Mouse (Mus musculus): Measurements from ENCODE around the gene Tex52. TPM values are rescaled to one million over a fixed set of nuclear protein-coding genes. Genes with fewer than 3 reads are reported as not detected.
"Not testable (repeated sequence)": the region's sequence is repeated elsewhere in the genome, so short reads cannot be mapped to it uniquely, and the experiment has no call there.

Gene Tex52
- polyA plus RNA-seq, 2 experiments, result 0.37 to 1.1 TPM

DNA sequence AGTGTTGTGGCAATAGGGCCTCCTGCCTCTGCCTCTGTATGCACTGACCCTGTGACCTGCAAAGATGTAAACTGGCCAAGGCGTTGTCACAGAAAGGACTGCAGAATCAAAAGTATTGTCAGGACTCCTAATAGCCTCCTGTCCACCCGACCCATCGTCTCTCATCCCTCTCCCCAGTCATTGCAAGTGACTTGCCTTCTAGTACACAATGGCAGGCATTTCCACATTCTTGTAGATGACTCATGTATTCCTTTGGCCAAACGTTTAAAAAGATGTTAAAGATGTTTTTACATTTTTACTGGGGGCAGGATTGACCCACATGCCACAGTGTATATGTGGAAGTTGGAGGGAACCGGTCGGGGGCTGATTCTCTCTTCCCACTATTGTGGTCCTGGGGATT is 10.5 kb upstream of the Tex52 start:
- no peaks in the 10 kb centered on the region for H3K9me3 ChIP-seq (ENCODE audit: control insufficient read depth, low read length)
- ATAC-seq (ENCODE audit: low FRiP score, low read depth) (no peak), DNase-seq (ENCODE audit: low spot score) (no peak)
- peaks cover 12% of the 10 kb centered on the region for H3K4me1 ChIP-seq (ENCODE audit: control insufficient read depth, insufficient read depth, low read length)
- H3K4me3 ChIP-seq (replicated peaks; ENCODE audit: low read length), result no peak overlapping the region
- H3K27ac ChIP-seq (replicated peaks; ENCODE audit: low read depth, low read length), result no peak overlapping the region
- WGBS, result 84% methylated on average over 6 of the region's 6 CpGs
- H3K4me2 ChIP-seq (replicated peaks; ENCODE audit: low read depth, low read length, severe bottlenecking), result no peak overlapping the region
- H3K9ac ChIP-seq (ENCODE audit: low read depth, low read length, severe bottlenecking), result no peak overlapping the region
- H3K36me3 ChIP-seq (ENCODE audit: control insufficient read depth, insufficient read depth, low read length), result peaks cover 38% of the 10 kb centered on the region
- H3K27me3 ChIP-seq (ENCODE audit: control insufficient read depth, insufficient read depth, low read length), result no peaks in the 10 kb centered on the region
- TF ChIP-seq POLR2A (IDR thresholded peaks at IDR 0.05; ENCODE audit: borderline replicate concordance, extremely low read depth, insufficient read depth, insufficient read length), result no peak

DNA sequence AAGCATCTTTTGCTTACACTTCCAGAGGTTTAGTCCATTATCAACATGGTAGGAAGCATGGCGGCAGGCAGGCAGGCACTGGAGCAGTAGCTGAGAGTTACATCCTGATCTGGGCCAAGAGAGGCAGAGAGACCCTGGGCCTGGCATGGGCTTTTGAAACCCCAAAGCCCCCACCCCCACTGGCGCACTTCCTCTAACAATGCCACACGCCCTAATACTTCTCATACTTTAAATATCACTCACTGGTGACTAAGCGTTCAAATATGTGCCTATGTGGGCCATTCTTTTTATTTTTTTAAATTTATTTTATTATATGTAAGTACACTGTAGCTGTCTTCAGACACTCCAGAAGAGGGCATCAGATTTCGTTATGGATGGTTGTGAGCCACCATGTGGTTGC is 8.8 kb upstream of the Tex52 start:
- 96% methylated on average over 5 of the region's 5 CpGs for WGBS
- Histone ChIP-seq H3K9ac (ENCODE audit: low read depth, low read length, severe bottlenecking) (no peak overlapping the region), H3K4me3 (replicated peaks; ENCODE audit: low read length) (no peak overlapping the region), H3K4me2 (replicated peaks; ENCODE audit: low read depth, low read length, severe bottlenecking) (no peak overlapping the region), H3K4me1 (ENCODE audit: control insufficient read depth, insufficient read depth, low read length) (peaks cover 8% of the 10 kb centered on the region), H3K36me3 (ENCODE audit: control insufficient read depth, insufficient read depth, low read length) (peaks cover 55% of the 10 kb centered on the region), H3K9me3 (ENCODE audit: control insufficient read depth, low read length) (no peaks in the 10 kb centered on the region), H3K27ac (replicated peaks; ENCODE audit: low read depth, low read length) (no peak overlapping the region), H3K27me3 (ENCODE audit: control insufficient read depth, insufficient read depth, low read length) (no peaks in the 10 kb centered on the region)
- no peak for ATAC-seq (ENCODE audit: low FRiP score, low read depth)
- no peak for TF ChIP-seq POLR2A (IDR thresholded peaks at IDR 0.05; ENCODE audit: borderline replicate concordance, extremely low read depth, insufficient read depth, insufficient read length)
- no peak for DNase-seq (ENCODE audit: low spot score)

DNA sequence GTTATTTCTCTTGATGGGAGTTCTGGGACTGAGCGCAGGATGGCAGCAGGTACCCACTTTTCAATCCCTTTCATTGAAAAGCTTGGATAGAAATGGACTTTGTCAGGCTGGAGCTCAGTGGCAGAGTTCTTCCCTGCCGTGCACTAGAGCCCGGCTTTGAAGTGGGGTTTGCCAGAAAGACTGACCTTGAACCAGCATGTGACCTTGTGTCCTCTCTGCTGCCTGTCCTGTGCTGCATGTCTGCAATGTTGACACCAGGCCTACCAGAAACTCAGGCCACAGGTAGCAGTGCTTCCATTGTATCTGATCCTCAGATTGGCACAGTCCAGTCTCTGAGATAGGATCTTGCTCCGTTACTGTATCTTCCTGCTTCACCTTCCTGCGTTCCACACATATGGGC is 5.2 kb upstream of the Tex52 start:
- no peaks in the 10 kb centered on the region for H3K27me3 ChIP-seq (ENCODE audit: control insufficient read depth, insufficient read depth, low read length)
- DNase-seq (ENCODE audit: low spot score) (no peak), ATAC-seq (ENCODE audit: low FRiP score, low read depth) (no peak)
- H3K9me3 ChIP-seq (ENCODE audit: control insufficient read depth, low read length), result no peaks in the 10 kb centered on the region
- H3K9ac ChIP-seq (ENCODE audit: low read depth, low read length, severe bottlenecking), result no peak overlapping the region
- TF ChIP-seq POLR2A (IDR thresholded peaks at IDR 0.05; ENCODE audit: borderline replicate concordance, extremely low read depth, insufficient read depth, insufficient read length), result no peak
- H3K4me2 ChIP-seq (replicated peaks; ENCODE audit: low read depth, low read length, severe bottlenecking), result no peak overlapping the region
- no peak overlapping the region for H3K27ac ChIP-seq (replicated peaks; ENCODE audit: low read depth, low read length)
- peaks cover 91% of the 10 kb centered on the region for H3K36me3 ChIP-seq (ENCODE audit: control insufficient read depth, insufficient read depth, low read length)
- H3K4me1 ChIP-seq (ENCODE audit: control insufficient read depth, insufficient read depth, low read length), result no peaks in the 10 kb centered on the region
- no peak overlapping the region for H3K4me3 ChIP-seq (replicated peaks; ENCODE audit: low read length)
- 95% methylated on average over 5 of the region's 5 CpGs for WGBS

DNA sequence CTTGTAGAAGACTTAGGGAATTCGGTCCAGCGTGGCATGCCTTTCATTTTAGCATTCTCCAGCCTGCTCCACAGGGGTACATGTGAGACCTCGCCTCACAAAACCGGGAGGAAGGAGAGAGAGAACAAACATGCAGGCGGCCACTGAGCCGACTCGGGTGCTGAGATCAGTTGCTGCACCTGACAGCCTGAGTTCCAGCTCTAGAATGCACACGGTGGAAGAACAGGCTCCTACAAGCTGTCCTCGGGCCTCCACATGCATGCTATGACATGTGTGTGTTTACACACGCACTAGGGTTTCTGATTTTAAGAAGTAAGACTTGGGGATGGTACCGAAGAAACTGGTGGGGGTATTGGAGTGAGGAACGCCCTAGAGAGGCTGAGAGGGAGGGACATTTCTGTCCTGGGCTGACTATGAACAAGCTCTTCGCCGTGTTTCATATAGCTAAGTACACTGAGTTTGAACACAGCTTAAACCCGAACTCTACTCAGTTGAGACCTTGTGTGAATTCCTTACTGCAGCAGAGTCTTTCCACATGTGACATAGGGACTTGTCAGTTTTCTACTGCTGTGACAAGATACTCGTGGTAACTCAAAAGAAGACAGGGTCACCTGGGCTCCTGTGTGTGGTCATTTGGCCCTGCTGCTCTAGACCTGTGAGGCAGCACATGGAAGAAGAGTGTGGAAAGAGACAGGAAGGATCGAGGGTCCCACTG is 1.3 kb downstream of the Tex52 start:
- Histone ChIP-seq H3K4me3 (replicated peaks; ENCODE audit: low read length) (no peak overlapping the region), H3K36me3 (ENCODE audit: control insufficient read depth, insufficient read depth, low read length) (peaks cover 43% of the 10 kb centered on the region), H3K9me3 (ENCODE audit: control insufficient read depth, low read length) (no peaks in the 10 kb centered on the region), H3K4me2 (replicated peaks; ENCODE audit: low read depth, low read length, severe bottlenecking) (no peak overlapping the region), H3K4me1 (ENCODE audit: control insufficient read depth, insufficient read depth, low read length) (no peaks in the 10 kb centered on the region), H3K27me3 (ENCODE audit: control insufficient read depth, insufficient read depth, low read length) (no peaks in the 10 kb centered on the region), H3K9ac (ENCODE audit: low read depth, low read length, severe bottlenecking) (no peak overlapping the region), H3K27ac (replicated peaks; ENCODE audit: low read depth, low read length) (no peak overlapping the region)
- TF ChIP-seq POLR2A (IDR thresholded peaks at IDR 0.05; ENCODE audit: borderline replicate concordance, extremely low read depth, insufficient read depth, insufficient read length), result no peak
- no peak for DNase-seq (ENCODE audit: low spot score)
- 81% methylated on average over 17 of the region's 17 CpGs for WGBS
- no peak for ATAC-seq (ENCODE audit: low FRiP score, low read depth)

DNA sequence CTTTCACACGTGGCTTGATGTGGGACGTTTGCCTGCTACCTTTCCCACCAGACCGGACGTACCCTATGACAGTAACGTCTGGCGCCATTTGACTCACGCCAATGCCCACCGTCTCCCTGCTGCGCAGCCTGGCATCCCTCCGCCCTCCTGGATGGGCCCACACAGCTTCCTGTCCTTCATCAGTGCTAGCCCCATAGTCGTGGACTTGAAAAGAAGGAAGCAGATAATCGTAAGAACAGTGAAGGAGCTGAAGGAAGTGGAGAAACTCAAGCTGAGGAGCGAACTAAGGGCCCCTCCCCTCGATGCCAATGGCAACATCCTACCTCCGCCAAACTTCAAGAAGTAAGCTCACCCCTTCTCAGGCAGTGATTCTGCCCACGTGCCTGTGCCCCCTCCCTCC is 4.4 kb downstream of the Tex52 start:
- peaks cover 12% of the 10 kb centered on the region; the same call in 1 of the 2 replicates for H3K36me3 ChIP-seq (ENCODE audit: control insufficient read depth, insufficient read depth, low read length)
- ATAC-seq (ENCODE audit: low FRiP score, low read depth) (no peak), DNase-seq (ENCODE audit: low spot score) (no peak)
- no peaks in the 10 kb centered on the region for H3K27me3 ChIP-seq (ENCODE audit: control insufficient read depth, insufficient read depth, low read length)
- H3K9me3 ChIP-seq (ENCODE audit: control insufficient read depth, low read length), result no peaks in the 10 kb centered on the region
- no peak overlapping the region for H3K27ac ChIP-seq (replicated peaks; ENCODE audit: low read depth, low read length)
- TF ChIP-seq POLR2A (IDR thresholded peaks at IDR 0.05; ENCODE audit: borderline replicate concordance, extremely low read depth, insufficient read depth, insufficient read length), result no peak
- H3K4me1 ChIP-seq (ENCODE audit: control insufficient read depth, insufficient read depth, low read length), result no peaks in the 10 kb centered on the region
- no peak overlapping the region for H3K4me3 ChIP-seq (replicated peaks; ENCODE audit: low read length)
- WGBS, result 79% methylated on average over 16 of the region's 16 CpGs
- H3K4me2 ChIP-seq (replicated peaks; ENCODE audit: low read depth, low read length, severe bottlenecking), result no peak overlapping the region
- no peak overlapping the region for H3K9ac ChIP-seq (ENCODE audit: low read depth, low read length, severe bottlenecking)

DNA sequence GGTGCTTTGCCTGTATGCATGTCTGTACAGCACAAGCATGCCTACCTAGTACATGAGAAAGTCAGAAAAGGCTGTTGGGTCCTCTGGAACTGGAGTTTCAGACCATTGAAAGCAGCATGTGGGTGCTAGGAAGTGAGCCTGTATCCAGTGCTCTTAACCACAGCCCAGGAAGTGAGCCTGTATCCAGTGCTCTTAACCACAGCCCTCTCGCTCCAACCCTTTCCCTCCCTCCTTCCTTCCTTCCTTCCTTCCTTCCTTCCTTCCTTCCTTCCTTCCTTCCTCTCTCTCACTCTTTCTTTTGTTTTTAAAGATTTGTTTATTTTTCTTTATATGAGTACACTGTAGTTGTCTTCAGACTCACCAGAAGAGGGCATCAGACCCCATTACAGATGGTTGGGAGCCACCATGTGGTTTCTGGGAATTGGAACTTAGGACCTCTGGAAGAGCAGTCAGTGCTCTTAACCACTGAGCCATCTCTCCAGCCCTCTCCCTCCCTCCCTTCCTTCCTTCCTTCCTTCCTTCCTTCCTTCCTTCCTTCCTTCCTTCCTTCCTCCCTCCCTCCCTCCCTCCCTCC is 5.4 kb downstream of the Tex52 start:
- H3K4me2 ChIP-seq (replicated peaks; ENCODE audit: low read depth, low read length, severe bottlenecking); ATAC-seq (ENCODE audit: low FRiP score, low read depth); DNase-seq (ENCODE audit: low spot score); H3K27me3 ChIP-seq (ENCODE audit: control insufficient read depth, insufficient read depth, low read length); H3K36me3 ChIP-seq (ENCODE audit: control insufficient read depth, insufficient read depth, low read length); H3K4me3 ChIP-seq (replicated peaks; ENCODE audit: low read length); H3K4me1 ChIP-seq (ENCODE audit: control insufficient read depth, insufficient read depth, low read length); H3K9me3 ChIP-seq (ENCODE audit: control insufficient read depth, low read length); H3K9ac ChIP-seq (ENCODE audit: low read depth, low read length, severe bottlenecking); H3K27ac ChIP-seq (replicated peaks; ENCODE audit: low read depth, low read length): not testable (repeated sequence)
- 36% methylated on average over 1 of the region's 1 CpGs for WGBS
